Mouse (Mus musculus): ENCODE measurements around the gene Reln. TPM values are rescaled to one million over a fixed set of nuclear protein-coding genes. Genes with fewer than 3 reads are reported as not detected.

The Reln gene
- 184 and 204 TPM in 2 replicates for polyA plus RNA-seq (2012; rRNA removed)

DNA sequence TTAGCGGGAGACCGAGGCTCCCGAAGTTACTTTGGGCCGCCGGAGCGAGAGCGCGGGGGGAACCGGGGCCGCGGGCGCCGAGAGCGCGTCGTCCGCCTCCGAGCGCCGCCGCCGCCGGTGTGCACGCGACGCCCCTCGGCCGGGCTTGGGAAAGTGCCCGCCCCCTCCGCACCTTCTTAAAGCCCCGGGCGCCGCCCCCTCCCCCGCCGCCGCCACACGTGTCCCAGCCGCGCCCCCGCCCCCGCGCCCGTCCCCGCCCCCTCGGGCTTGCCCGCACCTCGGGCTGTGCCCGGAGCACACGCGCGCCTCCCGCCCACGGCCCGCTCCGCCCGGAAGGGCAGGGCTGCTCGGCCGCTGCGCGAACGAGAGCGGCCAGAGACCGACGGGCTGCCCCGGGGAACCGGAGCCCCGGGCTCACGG lies at the start of gene Reln:
Gene Reln (minus strand): TSS at position 147 of the 420 bp plus-strand sequence.
- Histone ChIP-seq H3K4me1 (ENCODE audit: control insufficient read depth, insufficient read depth, low read length) (peaks cover 13% of the 10 kb centered on the region), H3K27me3 (ENCODE audit: control insufficient read depth, insufficient read depth, low read length) (no peaks in the 10 kb centered on the region), H3K27ac (ENCODE audit: insufficient read depth, low read length) (peak within 1 kb of the TSS; percentile 99), H3K4me3 (replicated peaks; ENCODE audit: insufficient read depth, low read depth, low read length) (peak within 1 kb of the TSS; percentile 75)
- under 1% methylated on average over 63 of the region's 68 CpGs for WGBS
- DNase-seq = peak; percentile 82 to 84
- TF ChIP-seq CTCF (IDR thresholded peaks at IDR 0.05; ENCODE audit: borderline replicate concordance, insufficient read depth, low read depth, low read length) (no peak), POLR2A (IDR thresholded peaks at IDR 0.05; ENCODE audit: borderline replicate concordance, insufficient read depth, low read length) (peak; percentile 85)

DNA sequence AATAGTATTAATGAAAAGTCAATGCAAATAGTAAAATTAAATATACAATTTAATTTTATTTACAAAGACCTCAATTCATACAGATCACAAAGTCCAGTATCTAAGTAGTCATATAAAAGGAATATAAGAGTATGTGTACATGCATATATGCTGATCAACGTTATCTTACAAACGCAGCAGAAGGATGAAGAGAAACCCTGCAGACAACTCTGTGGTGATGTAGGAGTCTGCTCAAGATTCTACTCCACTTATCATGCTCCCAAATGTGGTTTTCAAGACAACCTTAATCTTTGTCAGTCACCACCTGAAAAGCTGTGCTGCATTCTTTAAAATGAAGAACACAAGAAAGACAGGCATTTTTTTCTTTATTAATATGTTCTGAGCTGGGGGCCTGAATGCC lies 44.0 kb upstream of the Reln start:
- no peak for TF ChIP-seq POLR2A (IDR thresholded peaks at IDR 0.05; ENCODE audit: borderline replicate concordance, insufficient read depth, low read length)
- TF ChIP-seq CTCF (IDR thresholded peaks at IDR 0.05; ENCODE audit: borderline replicate concordance, insufficient read depth, low read depth, low read length) = no peak
- H3K27me3 ChIP-seq (ENCODE audit: control insufficient read depth, insufficient read depth, low read length) = no peaks in the 10 kb centered on the region
- 84% methylated on average over 2 of the region's 2 CpGs for WGBS
- no peak overlapping the region for H3K4me3 ChIP-seq (replicated peaks; ENCODE audit: insufficient read depth, low read depth, low read length)
- H3K4me1 ChIP-seq (ENCODE audit: control insufficient read depth, insufficient read depth, low read length) = no peaks in the 10 kb centered on the region
- H3K27ac ChIP-seq (ENCODE audit: insufficient read depth, low read length) = no peak overlapping the region
- DNase-seq = no peak

DNA sequence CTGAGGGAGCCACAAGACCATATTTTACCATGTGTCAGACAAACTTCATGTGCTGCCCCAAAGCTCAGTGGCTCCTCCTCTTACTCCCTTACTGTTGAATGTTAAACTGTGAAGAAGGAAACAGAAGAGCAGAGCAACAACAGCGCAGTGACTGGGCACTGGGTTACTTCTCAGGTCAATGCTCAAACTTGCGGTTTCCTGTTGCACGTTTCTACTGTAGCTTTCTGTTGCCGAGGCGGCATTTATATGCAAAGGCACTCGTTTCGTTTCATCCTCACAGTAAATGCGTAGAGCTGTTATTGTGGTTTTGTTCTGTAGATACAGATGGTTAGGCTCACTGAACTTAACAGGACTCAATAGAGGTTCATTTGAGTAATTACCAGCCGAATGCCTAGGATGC lies 16.0 kb upstream of the Reln start:
- H3K4me3 ChIP-seq (replicated peaks; ENCODE audit: insufficient read depth, low read depth, low read length) = no peak overlapping the region
- H3K4me1 ChIP-seq (ENCODE audit: control insufficient read depth, insufficient read depth, low read length) = no peaks in the 10 kb centered on the region; the same call in 1 of the 2 replicates
- TF ChIP-seq POLR2A (IDR thresholded peaks at IDR 0.05; ENCODE audit: borderline replicate concordance, insufficient read depth, low read length) (no peak), CTCF (IDR thresholded peaks at IDR 0.05; ENCODE audit: borderline replicate concordance, insufficient read depth, low read depth, low read length) (no peak)
- H3K27me3 ChIP-seq (ENCODE audit: control insufficient read depth, insufficient read depth, low read length) = no peaks in the 10 kb centered on the region
- WGBS = 80% methylated on average over 9 of the region's 9 CpGs
- H3K27ac ChIP-seq (ENCODE audit: insufficient read depth, low read length) = no peak overlapping the region
- DNase-seq = no peak

DNA sequence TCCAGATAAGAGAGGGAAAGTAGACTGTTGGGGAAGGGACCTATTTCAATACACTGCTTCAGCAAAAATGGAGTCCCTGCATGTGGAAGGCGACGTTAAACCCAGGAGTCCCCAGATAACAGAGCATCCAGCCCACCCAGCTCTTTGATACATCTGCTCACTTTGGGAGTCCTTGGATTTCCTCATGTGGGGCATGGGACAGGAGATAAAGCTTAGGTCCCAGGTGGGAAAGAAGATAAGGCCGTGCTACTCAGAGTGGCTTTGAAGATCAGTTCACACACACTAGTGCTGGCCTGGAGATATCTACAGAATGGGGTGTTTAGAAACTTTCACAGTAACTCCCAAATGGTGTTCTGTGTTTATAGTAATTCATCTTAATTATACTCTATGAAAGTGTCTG lies 3.9 kb upstream of the Reln start:
- 87% methylated on average over 3 of the region's 3 CpGs for WGBS
- no peak for DNase-seq
- Histone ChIP-seq H3K4me1 (ENCODE audit: control insufficient read depth, insufficient read depth, low read length) (peaks cover 13% of the 10 kb centered on the region), H3K27me3 (ENCODE audit: control insufficient read depth, insufficient read depth, low read length) (no peaks in the 10 kb centered on the region), H3K4me3 (replicated peaks; ENCODE audit: insufficient read depth, low read depth, low read length) (no peak overlapping the region), H3K27ac (ENCODE audit: insufficient read depth, low read length) (no peak overlapping the region)
- TF ChIP-seq POLR2A (IDR thresholded peaks at IDR 0.05; ENCODE audit: borderline replicate concordance, insufficient read depth, low read length) (no peak), CTCF (IDR thresholded peaks at IDR 0.05; ENCODE audit: borderline replicate concordance, insufficient read depth, low read depth, low read length) (no peak)

DNA sequence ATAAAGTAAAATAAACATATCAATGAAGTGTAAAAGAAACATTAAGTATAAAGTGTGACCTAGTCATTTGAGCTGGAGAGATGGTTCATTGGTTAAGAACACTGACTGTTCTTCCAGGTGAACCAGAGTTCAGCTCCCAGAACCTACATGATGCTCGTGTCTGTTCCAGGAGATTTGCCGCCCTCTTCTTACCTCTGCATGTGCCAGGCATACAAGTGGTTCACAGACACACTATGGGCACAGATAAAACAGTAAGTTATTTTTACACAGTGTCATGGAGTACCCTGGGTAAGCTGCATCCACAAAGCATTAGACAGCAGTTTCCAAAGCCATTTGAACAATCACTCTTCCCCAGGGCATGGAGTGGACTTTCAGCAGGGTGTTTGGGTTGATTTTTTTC lies 3.2 kb upstream of the Reln start:
- Histone ChIP-seq H3K27me3 (ENCODE audit: control insufficient read depth, insufficient read depth, low read length) (no peaks in the 10 kb centered on the region), H3K4me3 (replicated peaks; ENCODE audit: insufficient read depth, low read depth, low read length) (no peak overlapping the region), H3K27ac (ENCODE audit: insufficient read depth, low read length) (no peak overlapping the region), H3K4me1 (ENCODE audit: control insufficient read depth, insufficient read depth, low read length) (peaks cover 13% of the 10 kb centered on the region)
- 81% methylated on average over 2 of the region's 2 CpGs for WGBS
- no peak for DNase-seq
- TF ChIP-seq CTCF (IDR thresholded peaks at IDR 0.05; ENCODE audit: borderline replicate concordance, insufficient read depth, low read depth, low read length) (no peak), POLR2A (IDR thresholded peaks at IDR 0.05; ENCODE audit: borderline replicate concordance, insufficient read depth, low read length) (no peak)

DNA sequence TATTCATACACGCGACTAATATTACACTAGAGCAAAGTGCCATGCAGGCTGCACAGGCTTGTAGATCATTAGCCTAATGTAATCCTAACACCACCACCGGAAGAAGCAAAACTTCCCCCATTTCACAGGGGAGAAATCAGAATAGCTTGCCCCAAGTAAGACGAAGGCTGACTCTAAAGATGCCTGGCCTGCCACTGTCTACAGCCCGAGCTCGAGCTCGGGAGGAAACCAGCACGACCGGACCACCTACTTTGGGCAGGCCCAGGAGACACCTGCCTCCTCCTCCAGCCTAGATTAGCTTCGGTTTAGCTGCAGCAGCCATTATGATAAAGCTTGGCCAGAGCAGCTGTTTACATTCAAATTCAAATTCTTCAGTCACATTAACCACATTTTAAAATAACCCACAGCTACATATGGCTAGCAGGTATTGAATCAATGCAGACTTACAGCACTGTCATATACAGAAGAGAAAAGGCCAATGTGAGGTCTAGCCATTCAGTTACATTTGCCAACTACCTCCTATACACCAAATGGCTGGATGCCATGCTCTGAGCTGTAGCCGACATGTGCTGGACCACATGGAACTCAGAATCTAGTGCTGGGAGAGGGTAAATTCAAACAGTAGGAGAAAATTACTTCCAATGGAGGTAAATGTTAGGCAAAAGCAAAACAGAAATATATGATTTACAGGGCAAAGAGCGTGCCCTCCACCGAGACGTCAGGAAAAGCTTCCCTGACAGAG lies 1.6 kb upstream of the Reln start:
- peak; percentile 42 to 64 for DNase-seq
- H3K4me1 ChIP-seq (ENCODE audit: control insufficient read depth, insufficient read depth, low read length) = peaks cover 13% of the 10 kb centered on the region
- H3K27ac ChIP-seq (ENCODE audit: insufficient read depth, low read length) = peak overlapping the region; percentile 99
- H3K4me3 ChIP-seq (replicated peaks; ENCODE audit: insufficient read depth, low read depth, low read length) = peak overlapping the region; percentile 75
- no peaks in the 10 kb centered on the region for H3K27me3 ChIP-seq (ENCODE audit: control insufficient read depth, insufficient read depth, low read length)
- no peak for TF ChIP-seq POLR2A (IDR thresholded peaks at IDR 0.05; ENCODE audit: borderline replicate concordance, insufficient read depth, low read length)
- no peak for TF ChIP-seq CTCF (IDR thresholded peaks at IDR 0.05; ENCODE audit: borderline replicate concordance, insufficient read depth, low read depth, low read length)
- WGBS = 13% methylated on average over 14 of the region's 14 CpGs

DNA sequence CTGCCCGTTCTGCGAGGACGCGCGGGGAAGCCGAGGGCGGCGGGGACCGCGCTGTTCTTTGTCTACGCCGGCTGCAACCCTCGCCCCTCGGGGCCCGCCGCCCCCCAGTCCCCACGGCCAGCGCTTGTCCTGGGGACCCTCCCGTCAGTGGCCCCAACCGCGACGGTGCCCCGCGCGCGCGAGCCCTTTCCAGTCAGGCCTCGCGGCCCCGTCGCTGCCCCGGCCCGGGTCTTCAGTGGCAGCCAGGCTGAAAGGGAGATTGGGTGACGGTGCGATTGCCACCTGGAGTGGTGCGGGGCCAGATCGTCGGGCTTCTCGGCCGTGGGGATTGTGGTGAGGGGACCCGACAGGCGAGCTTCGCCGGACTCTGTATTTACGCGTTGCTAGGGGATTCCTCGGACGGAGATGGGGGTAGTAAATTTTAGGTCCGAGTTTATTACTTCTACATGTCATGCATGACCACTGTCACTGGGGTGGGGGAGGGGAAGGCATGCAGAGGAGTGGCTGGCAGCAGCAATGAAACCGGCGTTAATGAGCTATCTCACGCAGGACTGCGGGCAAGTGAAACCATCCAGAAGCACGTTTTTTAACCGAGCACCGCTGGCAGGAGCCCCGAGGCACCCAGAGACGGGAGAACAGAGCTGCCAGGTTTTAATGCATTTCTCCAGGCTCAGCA lies 612 bp upstream of the Reln start:
- peak; percentile 73 to 79 for DNase-seq
- Histone ChIP-seq H3K27ac (ENCODE audit: insufficient read depth, low read length) (peak overlapping the region; percentile 99), H3K27me3 (ENCODE audit: control insufficient read depth, insufficient read depth, low read length) (no peaks in the 10 kb centered on the region), H3K4me1 (ENCODE audit: control insufficient read depth, insufficient read depth, low read length) (peaks cover 13% of the 10 kb centered on the region), H3K4me3 (replicated peaks; ENCODE audit: insufficient read depth, low read depth, low read length) (peak overlapping the region; percentile 75)
- TF ChIP-seq POLR2A (IDR thresholded peaks at IDR 0.05; ENCODE audit: borderline replicate concordance, insufficient read depth, low read length) = 0 out of 2 replicates have a peak, but pooled peaks have one; percentile 8
- TF ChIP-seq CTCF (IDR thresholded peaks at IDR 0.05; ENCODE audit: borderline replicate concordance, insufficient read depth, low read depth, low read length) = no peak
- WGBS = under 1% methylated on average over 58 of the region's 58 CpGs

All from cerebellum, adult 2 months (tissue).